Mouse (Mus musculus) frontal cortex, postnatal 14 days (tissue): ENCODE data around the gene Arfip2.

ENCODE experiments used
- DNase-seq, 2 experiments: peaks; one replicate each; pipeline ENCODE4 v3.0.0; 2022; ENCODE audit warnings: low spot score in 2 of 2

The Arfip2 gene

GRCm38 (mm10) chr7:105640233-105640893 is at the start of gene Arfip2, which contains the start of gene Gm45799:
TSS of gene Arfip2 (minus strand) at chr7:105640416.
TSS of gene Gm45799 (plus strand) at chr7:105640552.
- DNase-seq, result peak; percentile 94 to 96

DNA sequence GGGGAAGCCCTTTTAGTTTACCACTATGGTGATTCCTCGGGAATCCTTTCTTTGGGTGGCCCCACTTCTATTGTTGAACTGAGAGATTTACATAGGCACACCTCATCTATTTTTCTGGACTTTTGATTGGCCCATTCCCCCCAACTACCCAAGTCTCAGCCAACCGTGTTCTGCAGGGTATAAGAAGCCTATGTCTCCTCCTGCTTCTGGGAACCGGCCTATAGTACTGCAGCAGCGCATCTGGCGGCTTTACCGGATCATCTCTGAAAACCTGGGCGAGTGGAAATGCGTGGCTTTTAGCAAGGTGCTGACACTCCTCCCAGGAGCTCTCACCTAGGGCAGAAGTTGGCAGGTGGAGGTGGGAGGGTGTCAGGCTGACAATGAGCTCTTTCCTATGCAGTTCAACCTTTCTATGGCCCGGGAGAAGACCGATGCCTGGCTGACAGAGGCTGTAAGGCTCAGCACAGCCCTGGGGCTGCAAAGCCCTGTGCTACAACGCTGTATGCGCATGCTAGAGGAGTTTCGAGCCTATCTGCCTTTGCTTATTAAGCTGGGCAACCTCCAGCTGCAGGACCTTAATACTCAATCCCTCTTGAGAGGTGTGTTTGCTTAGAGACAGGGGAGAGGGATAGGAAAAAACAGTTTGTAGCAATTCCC is 45.5 kb upstream of the Arfip2 start:
- no peak for DNase-seq

DNA sequence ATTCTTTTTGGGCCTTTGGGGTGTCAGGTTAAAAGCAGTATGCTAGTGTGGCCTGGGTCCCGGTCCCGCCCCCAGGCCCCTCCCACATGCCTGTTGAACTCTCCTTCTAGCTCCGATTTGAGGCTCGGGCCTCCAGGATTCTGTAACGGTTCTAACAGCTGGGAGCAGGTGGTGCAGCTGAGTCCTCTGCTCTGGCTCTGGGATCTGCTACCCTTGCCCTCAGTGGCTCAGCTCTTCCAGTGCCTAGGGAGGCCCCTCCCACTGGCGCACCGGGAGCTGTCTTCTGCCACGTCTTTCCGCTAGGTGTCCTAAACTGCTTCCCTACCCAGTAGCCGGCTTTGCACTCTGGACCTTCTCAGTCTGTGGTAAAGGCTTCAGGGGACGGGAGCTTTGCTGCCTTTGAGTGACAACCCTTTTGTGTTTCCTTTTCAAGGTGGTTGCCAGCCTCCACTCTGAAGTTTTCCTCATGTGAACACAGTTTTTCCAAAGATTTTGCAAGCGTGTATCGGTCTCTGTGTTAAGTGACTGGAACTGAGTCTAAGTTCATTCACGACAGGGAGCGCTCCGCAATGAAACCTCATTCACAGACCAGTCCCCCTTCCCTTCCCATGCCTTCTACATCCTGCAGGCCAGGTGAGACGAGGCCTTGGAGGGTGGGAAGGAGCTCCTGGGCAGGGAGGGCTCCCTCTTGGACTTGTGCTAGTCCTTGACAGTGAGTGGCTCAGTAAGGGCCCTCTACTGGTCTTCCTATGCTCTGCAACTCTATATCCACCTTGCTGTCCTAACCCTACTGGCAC is 10.6 kb upstream of the Arfip2 start, which contains the start of gene Dnhd1:
TSS of gene Dnhd1 (plus strand) at position 189 of the 797 bp plus-strand sequence.
- DNase-seq, result peak in 1 of 2 experiments; percentile 46

DNA sequence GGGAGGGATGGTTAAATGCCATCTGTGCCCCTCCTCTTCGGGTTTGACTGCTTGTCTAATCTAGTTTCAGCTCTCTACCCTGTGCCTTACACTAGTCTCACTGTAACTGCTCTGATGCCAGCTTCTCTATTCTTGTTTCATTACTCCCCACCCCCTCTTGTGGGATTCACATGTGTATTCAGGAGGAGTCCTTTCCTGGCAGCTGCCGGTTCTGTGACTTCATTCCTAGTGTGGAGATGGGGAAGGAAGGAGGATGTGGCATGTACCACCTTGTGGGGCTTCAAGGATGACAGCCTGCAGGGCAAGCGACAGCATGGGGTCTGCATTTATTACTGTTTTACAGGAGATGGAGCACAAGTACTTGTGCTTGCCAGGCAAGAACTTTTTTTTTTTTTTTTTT is 1.7 kb upstream of the Arfip2 start:
- no peak for DNase-seq

DNA sequence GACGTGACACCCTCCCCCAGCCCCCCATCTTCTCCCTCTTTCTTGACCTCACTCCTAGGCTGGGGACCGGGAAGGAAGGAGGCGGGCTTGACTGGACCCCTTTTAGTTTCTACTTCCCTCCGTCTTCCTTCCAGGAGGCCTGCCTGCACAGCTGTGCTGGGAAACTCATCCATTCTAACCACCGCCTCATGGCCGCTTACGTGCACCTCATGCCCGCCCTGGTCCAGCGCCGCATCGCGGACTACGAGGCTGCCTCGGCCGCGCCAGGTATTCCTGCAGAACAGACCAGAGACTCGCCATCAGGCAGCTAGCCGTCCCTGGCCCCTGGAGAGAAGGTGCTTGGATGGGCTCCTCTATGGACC is 659 bp upstream of the Arfip2 start:
- DNase-seq, result no peak

GRCm38 (mm10) chr7:105639756-105640155 is 460 bp downstream of the Arfip2 start, which contains the start of gene Timm10b:
TSS of gene Timm10b (plus strand) at chr7:105640056.
- DNase-seq, result no peak

GRCm38 (mm10) chr7:105639304-105639703 is 912 bp downstream of the Arfip2 start:
- DNase-seq, result no peak

DNA sequence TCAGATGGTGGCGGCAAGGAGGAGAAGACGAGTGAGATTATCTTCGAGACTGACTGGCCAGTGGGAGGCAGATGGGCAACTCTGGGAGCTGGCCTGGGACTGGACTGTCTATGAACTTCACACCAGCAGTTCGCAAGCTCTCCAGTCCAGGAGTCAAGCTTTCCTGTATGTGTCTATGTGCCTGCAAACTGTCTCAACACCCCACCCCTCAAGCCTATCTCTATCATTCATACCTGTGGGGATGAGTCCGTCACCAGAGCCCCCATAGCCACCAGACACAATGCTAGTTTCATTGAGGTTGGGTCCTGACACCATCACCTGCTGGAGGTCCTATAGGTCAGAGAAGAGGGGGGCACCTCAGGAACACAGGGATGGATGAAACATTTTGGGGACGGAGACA is 1.4 kb downstream of the Arfip2 start:
- no peak for DNase-seq

DNA sequence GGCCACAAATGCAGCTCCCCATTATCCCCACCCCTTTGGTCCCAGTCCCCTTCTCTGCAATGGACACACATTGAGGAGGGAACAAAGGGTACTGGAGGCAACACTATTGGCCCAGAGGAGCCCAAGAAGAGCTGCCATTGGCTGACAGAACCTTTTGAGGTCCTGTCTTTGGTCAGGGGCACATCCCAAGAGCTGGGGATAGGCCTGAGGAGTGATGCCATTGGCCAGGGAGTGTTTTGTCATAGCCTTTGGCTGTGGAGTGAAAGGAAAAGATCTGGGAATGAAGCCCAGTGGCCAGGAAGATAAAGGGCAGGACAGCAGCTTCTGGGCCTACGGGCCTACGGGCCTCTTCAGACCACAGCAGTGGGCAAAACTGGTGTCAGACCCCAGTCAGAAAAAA is 4.5 kb downstream of the Arfip2 start:
- DNase-seq, result no peak

GRCm38 (mm10) chr7:105634272-105634920 is 5.8 kb downstream of the Arfip2 start:
- no peak for DNase-seq

DNA sequence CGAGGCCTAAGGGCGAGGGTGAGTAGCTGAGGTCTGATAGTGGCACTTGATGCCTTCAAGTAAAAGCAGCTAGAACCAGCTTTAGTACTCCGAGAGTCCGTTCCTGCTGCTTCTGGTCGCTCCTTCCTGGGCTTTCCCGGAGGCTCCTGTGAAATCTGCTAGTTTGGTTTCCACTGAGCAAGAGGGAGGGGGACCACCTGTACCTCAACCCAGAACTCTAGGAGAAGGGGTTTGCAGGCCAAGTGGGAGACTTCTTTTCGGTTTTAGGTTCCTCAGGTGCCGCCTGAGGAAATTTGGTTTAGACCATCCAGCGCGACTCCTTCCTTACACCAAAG is 6.4 kb downstream of the Arfip2 start:
- DNase-seq, result no peak

GRCm38 (mm10) chr7:105633127-105633800 is 7.0 kb downstream of the Arfip2 start, which contains the start of gene Trim3:
TSS of gene Trim3 (minus strand) at chr7:105633571.
- peak; percentile 77 to 86 for DNase-seq

GRCm38 (mm10) chr7:105632551-105632972 is 7.7 kb downstream of the Arfip2 start:
- no peak for DNase-seq

GRCm38 (mm10) chr7:105628633-105629032 is 11.6 kb downstream of the Arfip2 start:
- DNase-seq, result no peak

DNA sequence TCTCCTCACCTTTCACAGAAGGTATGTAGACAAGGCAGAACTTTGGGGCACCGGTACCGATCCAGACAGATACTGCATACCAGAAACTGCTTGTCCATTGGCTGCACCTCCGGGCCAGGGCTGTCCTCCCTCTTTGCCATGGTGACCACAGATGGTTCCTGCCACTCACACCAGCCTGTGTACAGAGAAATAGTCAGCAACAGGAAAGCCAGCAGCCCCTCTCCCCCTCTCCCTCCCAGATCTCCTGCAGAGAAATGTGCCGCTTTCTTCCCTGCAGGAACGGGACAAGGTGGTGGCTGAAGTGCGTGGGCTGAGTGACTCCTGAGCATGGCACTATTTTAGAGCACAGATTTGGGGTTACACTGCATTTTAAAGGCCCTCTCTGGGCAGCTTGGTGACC is 14.8 kb downstream of the Arfip2 start:
- DNase-seq, result no peak

GRCm38 (mm10) chr7:105621646-105622292 is 18.4 kb downstream of the Arfip2 start:
- no peak for DNase-seq

GRCm38 (mm10) chr7:105621053-105621452 is 19.2 kb downstream of the Arfip2 start:
- DNase-seq, result no peak

GRCm38 (mm10) chr7:105619701-105620100 is 20.5 kb downstream of the Arfip2 start:
- DNase-seq, result no peak

- no peak for DNase-seq
Measured at GRCm38 (mm10) chr7:105617810-105618209, 22.4 kb downstream of the Arfip2 start.

DNA sequence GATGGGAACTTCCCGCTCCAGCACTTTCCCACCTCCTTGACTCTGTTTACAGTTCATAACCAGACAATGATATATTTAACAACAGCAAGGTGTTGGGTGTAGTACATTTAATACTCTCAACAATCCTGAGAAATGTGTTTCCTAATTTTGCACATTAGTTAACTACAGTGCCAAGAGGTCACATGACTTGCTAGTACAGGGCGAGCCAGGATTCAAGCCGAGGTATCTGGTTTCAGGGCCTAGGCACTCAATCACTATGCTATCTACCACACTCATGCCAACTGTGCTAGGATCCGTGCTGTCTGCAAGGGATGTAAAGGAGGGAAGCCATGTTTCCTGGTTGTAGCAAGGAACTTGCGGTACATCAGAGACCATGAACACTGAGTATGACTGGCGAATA is 23.7 kb downstream of the Arfip2 start:
- DNase-seq, result no peak

GRCm38 (mm10) chr7:105615720-105616119 is 24.5 kb downstream of the Arfip2 start:
- DNase-seq, result no peak
